Mouse (Mus musculus) C2C12 (cell line): ENCODE data around the gene Colec11.

Source experiments
- CTCF ChIP-seq: IDR thresholded peaks from one replicate; pipeline ENCODE4 v1.5.1; 2011; ENCODE audit not compliant: control insufficient read depth, insufficient read depth, insufficient read length
- MYOD1 ChIP-seq: IDR thresholded peaks from one replicate; pipeline ENCODE4 v1.6.1; 2011; ENCODE audit warnings: low read depth; ENCODE audit not compliant: control insufficient read depth, insufficient read length
- USF1 ChIP-seq: IDR thresholded peaks from one replicate; pipeline ENCODE4 v1.6.1; 2011; ENCODE audit warnings: low read depth, mild to moderate bottlenecking, control low read depth, moderate library complexity

DNA sequence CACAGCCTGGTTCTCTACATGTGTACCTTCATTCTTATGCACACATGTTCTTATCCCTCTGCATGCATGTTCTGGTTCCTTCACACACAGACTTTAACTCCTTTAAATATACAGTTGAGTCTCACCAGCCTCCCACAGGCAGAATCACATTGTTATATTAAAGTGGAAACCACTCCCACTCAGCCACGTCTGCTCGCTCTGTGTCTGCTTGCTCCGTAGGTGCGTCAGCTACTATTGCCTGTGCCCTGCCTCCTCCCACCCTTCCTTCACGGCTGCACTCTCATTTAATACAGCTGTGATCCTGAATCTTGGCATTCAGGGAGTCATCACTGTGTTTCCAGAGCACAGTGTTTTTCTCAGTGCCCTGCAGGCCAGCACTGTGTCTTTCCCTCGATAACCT lies 10.8 kb downstream of the Colec11 start:
- TF ChIP-seq CTCF (no peak), MYOD1 (no peak), USF1 (no peak)
